Mouse (Mus musculus): ENCODE results near the gene Cbr1. TPM values are rescaled to one million over a fixed set of nuclear protein-coding genes. Genes with fewer than 3 reads are reported as not detected.

The Cbr1 gene
- 10 to 100 TPM; 18.1 to 20.8 TPM for total RNA-seq (2023)

DNA sequence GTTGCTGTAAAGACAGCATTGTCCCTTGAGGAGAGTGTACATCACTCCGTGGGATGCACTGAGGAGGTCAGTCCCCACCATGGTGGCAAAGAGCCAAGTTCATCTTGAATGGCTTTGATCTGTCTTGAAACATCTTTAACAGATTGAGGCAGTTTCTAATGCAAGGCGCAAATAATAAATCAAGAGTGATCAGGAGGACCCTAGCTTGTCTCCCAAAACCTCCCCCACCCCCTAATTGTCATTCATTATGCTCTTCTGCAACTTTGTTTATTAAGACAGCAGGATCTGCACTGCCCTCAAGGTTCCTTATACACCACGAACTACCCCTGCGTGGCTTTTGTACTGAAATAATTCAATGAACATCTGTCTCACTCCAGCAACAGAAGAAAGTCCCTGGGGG is at the start of gene Cbr1:
Cbr1 (plus strand) TSS at position 301 of the 400 bp plus-strand sequence.

DNA sequence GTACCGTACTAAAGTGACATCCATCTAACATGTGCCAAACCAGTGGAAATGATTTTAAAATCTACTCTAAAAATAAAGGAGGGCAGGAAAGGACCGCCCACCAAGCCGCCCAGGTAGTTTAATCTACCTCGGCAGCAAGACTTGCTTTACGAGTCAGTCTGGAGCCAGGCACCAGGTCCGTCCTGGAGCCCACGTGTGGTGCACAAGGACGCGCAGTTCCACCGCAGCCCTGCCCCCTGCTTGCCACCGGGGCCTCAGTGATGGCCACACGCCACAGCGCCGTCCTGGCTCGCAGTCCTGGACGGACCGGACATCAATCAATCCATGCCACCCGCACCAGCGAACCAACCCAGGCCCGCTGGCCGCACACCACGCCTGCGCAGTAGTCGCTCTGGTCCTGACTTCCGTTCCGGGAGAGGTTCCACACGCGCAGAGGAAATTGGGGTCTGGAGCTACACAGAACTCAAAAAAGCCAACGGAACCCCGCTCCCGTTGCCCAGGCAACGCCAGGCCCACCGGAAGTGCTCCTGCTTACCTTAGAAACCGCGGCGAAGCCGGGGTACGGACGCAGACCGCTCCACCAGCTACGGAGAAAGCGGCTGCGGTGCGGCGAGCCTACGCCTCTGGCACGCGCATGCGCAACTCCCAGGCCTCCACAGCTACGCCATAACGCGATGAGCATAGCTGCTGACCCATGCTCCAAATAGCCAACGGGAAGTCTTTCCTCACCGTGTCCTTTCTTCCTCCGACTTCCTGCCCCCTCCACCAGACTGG is 2.0 kb upstream of the Cbr1 start, which contains the start of gene Setd4:
Setd4 (minus strand) TSS at position 625 of the 774 bp plus-strand sequence.

DNA sequence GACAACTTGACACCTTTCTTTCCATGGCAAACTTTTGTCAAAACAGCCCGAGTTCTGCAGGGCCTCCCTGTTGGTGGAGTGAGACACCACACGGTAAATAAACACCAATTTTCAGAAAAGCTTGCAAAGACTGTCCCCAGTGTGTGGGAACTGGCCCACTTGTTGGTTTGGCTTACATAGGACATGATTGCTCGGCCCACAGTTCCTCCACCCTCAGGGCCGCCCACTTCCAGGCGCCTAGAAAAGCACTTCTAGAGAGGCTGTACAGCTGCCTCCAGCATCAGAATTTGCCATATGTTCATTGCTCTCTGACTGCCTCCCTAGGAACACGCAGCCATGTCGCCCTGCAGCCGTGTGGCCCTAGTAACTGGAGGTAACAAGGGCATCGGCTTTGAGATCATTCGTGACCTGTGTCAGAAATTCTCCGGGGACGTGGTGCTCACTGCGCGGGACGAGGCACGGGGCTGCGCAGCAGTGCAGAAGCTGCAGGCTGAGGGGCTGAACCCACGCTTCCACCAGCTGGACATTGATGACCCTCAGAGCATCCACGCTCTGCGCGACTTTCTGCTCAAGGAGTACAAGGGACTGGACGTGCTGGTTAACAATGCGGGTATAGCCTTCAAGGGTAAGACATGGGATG is 22.2 kb downstream of the Cbr1 start, which contains the start of gene Gm5678:
Gm5678 (plus strand) TSS at position 337 of the 640 bp plus-strand sequence.

Other genes starting within 250 kb of the Cbr1 start
- 10 to 100 TPM; 12.7 to 20.1 TPM for gene Setd4, start 1.8 kb upstream of the Cbr1 start, total RNA-seq (2023)
- gene Gm5678, start 22.2 kb downstream of the Cbr1 start, total RNA-seq (2023), result under 1 TPM in 1 of 2 experiments, not detected in 1; 0.62 TPM
- gene Cbr3, start 77.4 kb downstream of the Cbr1 start, total RNA-seq (2023), result not detected
- 10 to 100 TPM; 52.5 to 53.7 TPM for gene Dop1b, start 106.1 kb downstream of the Cbr1 start, total RNA-seq (2023)
- gene Morc3, start 226.3 kb downstream of the Cbr1 start, total RNA-seq (2023), result 100 to 1,000 TPM; 141 to 183 TPM